Mouse (Mus musculus): ENCODE results near the gene Nup205. TPM values are rescaled to one million over a fixed set of nuclear protein-coding genes. Genes with fewer than 3 reads are reported as not detected.

Gene Nup205
- polyA plus RNA-seq (2012; fragmentation: generic; extraction: Trizol) = 19.7 TPM

- H3K4me3 ChIP-seq = peak within 1 kb of the TSS; percentile 71
- peak within 1 kb of the TSS; percentile 85 for H3ac ChIP-seq (ENCODE audit: control insufficient read depth, insufficient read length)
- H3K4me2 ChIP-seq (ENCODE audit: low read depth) = peak within 1 kb of the TSS; percentile 84
- H3K79me2 ChIP-seq (ENCODE audit: control insufficient read depth, insufficient read depth) = peaks cover 50% of the 10 kb centered on the region
- H3K36me3 ChIP-seq (ENCODE audit: control insufficient read depth, insufficient read depth) = no peaks in the 10 kb centered on the region
- peak; percentile 96 for TF ChIP-seq MAX (IDR thresholded peaks at IDR 0.05; ENCODE audit: low read depth)
- TF ChIP-seq MYOG (IDR thresholded peaks at IDR 0.05; ENCODE audit: control insufficient read depth in 1 of 3, insufficient read depth in 1 of 3, insufficient read length in 2 of 3, low read depth in 2 of 3) = peak in 1 of 3 experiments; percentile 10
- no peak for TF ChIP-seq MYOD1 (IDR thresholded peaks at IDR 0.05; ENCODE audit: control insufficient read depth in 1 of 3, insufficient read length in 2 of 3, low read depth in 2 of 3)
- TF ChIP-seq E2F4 (IDR thresholded peaks at IDR 0.05; ENCODE audit: insufficient read depth) = peak; percentile 77
- TF ChIP-seq REST (IDR thresholded peaks at IDR 0.05; ENCODE audit: insufficient read depth, insufficient read length) = no peak
- no peaks in the 10 kb centered on the region for H3K27me3 ChIP-seq (ENCODE audit: control insufficient read depth, insufficient read depth, insufficient read length)
These were observed at the start of gene Nup205 for GRCm38 (mm10) chr6:35176979-35177649. TSS of gene Nup205 (plus strand) at chr6:35177421.

GRCm38 (mm10) chr6:35132806-35133205 lies 44.4 kb upstream of the Nup205 start:
- TF ChIP-seq USF1 (IDR thresholded peaks at IDR 0.05; ENCODE audit: low read depth) = no peak
- no peak for TF ChIP-seq POLR2AphosphoS2 (IDR thresholded peaks at IDR 0.05; ENCODE audit: insufficient read length, low read depth)
- TF ChIP-seq MYOG (IDR thresholded peaks at IDR 0.05; ENCODE audit: control insufficient read depth in 1 of 3, insufficient read depth in 1 of 3, insufficient read length in 2 of 3, low read depth in 2 of 3) = no peak
- no peak for TF ChIP-seq E2F4 (IDR thresholded peaks at IDR 0.05; ENCODE audit: insufficient read depth)
- TF ChIP-seq SRF (IDR thresholded peaks at IDR 0.05; ENCODE audit: control insufficient read depth, insufficient read length, low read depth) = no peak
- TF ChIP-seq CEBPB (IDR thresholded peaks at IDR 0.05; ENCODE audit: insufficient read depth, poor library complexity, severe bottlenecking) = no peak
- no peaks in the 10 kb centered on the region for H3K27me3 ChIP-seq (ENCODE audit: control insufficient read depth, insufficient read depth, insufficient read length)
- H3K4me3 ChIP-seq = peak overlapping the region; percentile 88
- no peaks in the 10 kb centered on the region for H3K36me3 ChIP-seq (ENCODE audit: control insufficient read depth, insufficient read depth)
- peak overlapping the region; percentile 27 for H3ac ChIP-seq (ENCODE audit: control insufficient read depth, insufficient read length)
- H3K79me2 ChIP-seq (ENCODE audit: control insufficient read depth, insufficient read depth) = peaks cover 53% of the 10 kb centered on the region
- H3K4me2 ChIP-seq (ENCODE audit: low read depth) = peak overlapping the region; percentile 89

- Histone ChIP-seq H3K79me2 (ENCODE audit: control insufficient read depth, insufficient read depth) (peaks cover 49% of the 10 kb centered on the region), H3K36me3 (ENCODE audit: control insufficient read depth, insufficient read depth) (no peaks in the 10 kb centered on the region), H3ac (ENCODE audit: control insufficient read depth, insufficient read length) (peak overlapping the region; percentile 27), H3K27me3 (ENCODE audit: control insufficient read depth, insufficient read depth, insufficient read length) (no peaks in the 10 kb centered on the region), H3K4me2 (ENCODE audit: low read depth) (peak overlapping the region; percentile 89), H3K4me3 (peak overlapping the region; percentile 88)
- TF ChIP-seq TCF3 (IDR thresholded peaks at IDR 0.05; ENCODE audit: insufficient read length, low read depth) = no peak
- no peak for TF ChIP-seq MAX (IDR thresholded peaks at IDR 0.05; ENCODE audit: low read depth)
- TF ChIP-seq MYOD1 (IDR thresholded peaks at IDR 0.05; ENCODE audit: control insufficient read depth in 1 of 3, insufficient read length in 2 of 3, low read depth in 2 of 3) = no peak
- TF ChIP-seq POLR2A (IDR thresholded peaks at IDR 0.05; ENCODE audit: insufficient read length, low read depth) = no peak
- no peak for TF ChIP-seq MYOG (IDR thresholded peaks at IDR 0.05; ENCODE audit: control insufficient read depth in 1 of 3, insufficient read depth in 1 of 3, insufficient read length in 2 of 3, low read depth in 2 of 3)
- no peak for TF ChIP-seq USF1 (IDR thresholded peaks at IDR 0.05; ENCODE audit: low read depth)
- TF ChIP-seq CEBPB (IDR thresholded peaks at IDR 0.05; ENCODE audit: insufficient read depth, poor library complexity, severe bottlenecking) = no peak
- no peak for TF ChIP-seq E2F4 (IDR thresholded peaks at IDR 0.05; ENCODE audit: insufficient read depth)
- no peak for TF ChIP-seq REST (IDR thresholded peaks at IDR 0.05; ENCODE audit: insufficient read depth, insufficient read length)
- TF ChIP-seq TCF12 (IDR thresholded peaks at IDR 0.05; ENCODE audit: insufficient read depth, poor library complexity, severe bottlenecking) = no peak
- no peak for TF ChIP-seq POLR2AphosphoS2 (IDR thresholded peaks at IDR 0.05; ENCODE audit: insufficient read length, low read depth)
- TF ChIP-seq SRF (IDR thresholded peaks at IDR 0.05; ENCODE audit: control insufficient read depth, insufficient read length, low read depth) = no peak
These were observed 44.0 kb upstream of the Nup205 start for GRCm38 (mm10) chr6:35133246-35133578.

DNA sequence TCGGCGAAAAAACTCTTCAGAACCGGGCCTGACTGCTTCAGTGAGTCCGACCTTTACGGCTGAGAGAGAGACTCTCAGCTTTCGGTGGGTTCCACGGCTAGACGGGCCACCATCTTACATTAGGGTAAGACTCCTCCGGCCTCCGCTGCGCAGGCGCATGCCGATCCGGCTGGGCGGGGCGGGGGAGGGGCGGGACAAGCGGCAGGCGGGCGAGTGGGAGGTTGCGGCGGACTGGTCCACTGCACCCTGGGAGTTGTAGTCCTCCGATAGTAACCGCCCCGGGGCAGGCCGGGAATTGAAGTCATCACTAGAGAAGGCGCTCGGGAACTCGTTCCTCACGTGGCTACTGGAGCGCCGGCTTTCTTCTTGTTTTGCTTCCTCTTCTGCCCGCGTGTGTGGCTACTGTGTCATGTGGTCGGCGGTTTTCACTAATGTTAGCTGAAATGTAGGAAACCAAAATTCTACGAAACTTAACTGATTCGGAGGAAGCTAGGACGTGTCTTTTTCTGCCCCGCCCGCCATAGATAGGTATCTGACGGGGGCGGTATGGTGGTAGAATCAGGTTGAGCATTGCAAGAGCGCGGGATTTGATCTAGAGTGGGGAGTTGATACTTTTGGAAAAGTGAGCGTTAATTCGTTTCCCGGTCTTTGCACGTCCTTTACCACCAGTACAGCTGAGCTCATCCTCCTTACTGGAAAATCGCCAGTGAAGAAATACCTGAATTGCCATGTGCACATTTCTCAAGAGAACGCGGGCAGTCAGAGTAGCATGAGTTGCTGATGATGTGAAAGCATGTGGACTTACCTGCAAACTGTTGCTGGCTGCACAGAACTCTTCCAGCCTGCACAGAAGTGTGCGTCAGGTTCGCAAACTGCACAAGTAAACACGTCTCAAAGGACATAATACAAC lies 43.4 kb upstream of the Nup205 start, which contains the start of gene Cnot4:
TSS of gene Cnot4 (minus strand) at position 146 of the 910 bp plus-strand sequence.
- Histone ChIP-seq H3K4me3 (peak within 1 kb of the TSS; percentile 88), H3K27me3 (ENCODE audit: control insufficient read depth, insufficient read depth, insufficient read length) (no peaks in the 10 kb centered on the region), H3K36me3 (ENCODE audit: control insufficient read depth, insufficient read depth) (no peaks in the 10 kb centered on the region), H3K4me2 (ENCODE audit: low read depth) (peak within 1 kb of the TSS; percentile 90), H3K79me2 (ENCODE audit: control insufficient read depth, insufficient read depth) (peaks cover 43% of the 10 kb centered on the region), H3ac (ENCODE audit: control insufficient read depth, insufficient read length) (peak within 1 kb of the TSS; percentile 27)
- TF ChIP-seq POLR2A (IDR thresholded peaks at IDR 0.05; ENCODE audit: insufficient read length, low read depth) (peak; percentile 86), SRF (IDR thresholded peaks at IDR 0.05; ENCODE audit: control insufficient read depth, insufficient read length, low read depth) (no peak), TCF12 (IDR thresholded peaks at IDR 0.05; ENCODE audit: insufficient read depth, poor library complexity, severe bottlenecking) (no peak), TCF3 (IDR thresholded peaks at IDR 0.05; ENCODE audit: insufficient read length, low read depth) (no peak), MYOG (IDR thresholded peaks at IDR 0.05; ENCODE audit: control insufficient read depth in 1 of 3, insufficient read depth in 1 of 3, insufficient read length in 2 of 3, low read depth in 2 of 3) (no peak), MYOD1 (IDR thresholded peaks at IDR 0.05; ENCODE audit: control insufficient read depth in 1 of 3, insufficient read length in 2 of 3, low read depth in 2 of 3) (no peak), CEBPB (IDR thresholded peaks at IDR 0.05; ENCODE audit: insufficient read depth, poor library complexity, severe bottlenecking) (no peak), E2F4 (IDR thresholded peaks at IDR 0.05; ENCODE audit: insufficient read depth) (no peak), POLR2AphosphoS2 (IDR thresholded peaks at IDR 0.05; ENCODE audit: insufficient read length, low read depth) (peak; percentile 85), USF1 (IDR thresholded peaks at IDR 0.05; ENCODE audit: low read depth) (peak; percentile 84), REST (IDR thresholded peaks at IDR 0.05; ENCODE audit: insufficient read depth, insufficient read length) (no peak), MAX (IDR thresholded peaks at IDR 0.05; ENCODE audit: low read depth) (peak; percentile 55)
